8 mouse cellular contexts compared by ENCODE assay signal in the genomic region with DNA sequence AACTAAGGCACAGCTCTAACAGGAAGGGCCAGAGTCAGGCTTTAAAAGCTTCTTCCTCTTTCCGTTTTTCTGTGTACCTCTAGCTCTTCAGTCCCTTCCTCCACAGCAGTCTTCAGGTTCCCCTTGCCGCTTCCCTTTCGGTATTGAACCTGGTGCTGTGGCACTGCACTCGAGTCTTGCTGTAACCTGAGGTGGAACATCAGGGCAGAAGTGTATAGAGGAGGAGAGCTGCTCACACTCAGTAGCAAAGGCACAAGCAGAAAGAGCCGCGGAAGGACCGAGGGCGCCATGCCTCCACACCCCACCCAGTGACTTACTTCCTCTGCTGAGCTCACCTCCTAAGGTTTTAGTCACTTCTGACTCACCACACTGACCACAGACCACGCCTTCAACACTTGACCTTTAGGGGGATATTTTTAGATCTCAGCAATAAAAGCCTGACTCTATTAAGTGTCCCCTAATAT. TPM values are rescaled to one million over a fixed set of nuclear protein-coding genes. Genes with fewer than 3 reads are reported as not detected.
DNase-seq lines count a peak whose midpoint lies in the region; ATAC-seq and TF ChIP-seq lines count a peak whose summit lies in the region.

A gene (minus strand): TSS at position 321 of the 464 bp plus-strand sequence.

- WGBS in thymus, adult 2 months, result 8% methylated on average over 9 of the region's 9 CpGs
- WGBS in embryonic facial prominence, embryonic 10.5 days, result 84% methylated on average over 9 of the region's 9 CpGs
- WGBS in hindbrain, embryonic 10.5 days, result 87% methylated on average over 9 of the region's 9 CpGs
- 87% methylated on average over 9 of the region's 9 CpGs for WGBS in liver, adult 2 months
- WGBS in midbrain, postnatal 0 days, result 84% methylated on average over 9 of the region's 9 CpGs

- H3K4me1 ChIP-seq in thymus, adult 2 months (replicated peaks; ENCODE audit: control insufficient read depth, insufficient read depth, low read length), result no peaks in the 10 kb centered on the region
- no peaks in the 10 kb centered on the region for H3K4me1 ChIP-seq in embryonic facial prominence, embryonic 10.5 days
- H3K4me1 ChIP-seq in hindbrain, embryonic 10.5 days (replicated peaks), result no peaks in the 10 kb centered on the region
- H3K4me1 ChIP-seq in liver, adult 2 months (ENCODE audit: control insufficient read depth, insufficient read depth, low read length), result no peaks in the 10 kb centered on the region
- no peaks in the 10 kb centered on the region for H3K4me1 ChIP-seq in midbrain, postnatal 0 days (ENCODE audit: insufficient read depth, low read length)

- DNase-seq in thymus, adult 2 months, result peak; percentile 1
- no peak for DNase-seq in thymus, postnatal 36 days
- no peak for DNase-seq in embryonic facial prominence, embryonic 10.5 days (ENCODE audit: low spot score)
- no peak for DNase-seq in hindbrain, embryonic 10.5 days (ENCODE audit: low spot score)
- peak; percentile 35 for DNase-seq in liver, adult 2 months (ENCODE audit: extremely low read depth, low read depth, low spot score)
- no peak for DNase-seq in midbrain, postnatal 0 days (ENCODE audit: low spot score)
- DNase-seq in embryo, embryonic 10 days (ENCODE audit: low spot score), result no peak
- DNase-seq in ovary, postnatal 10 days (ENCODE audit: low spot score), result no peak

- no peak within 1 kb of the TSS for H3K4me3 ChIP-seq in thymus, adult 2 months (ENCODE audit: control insufficient read depth, insufficient read depth, low read length)
- no peak within 1 kb of the TSS for H3K4me3 ChIP-seq in embryonic facial prominence, embryonic 10.5 days
- H3K4me3 ChIP-seq in hindbrain, embryonic 10.5 days, result no peak within 1 kb of the TSS
- H3K4me3 ChIP-seq in liver, adult 2 months (ENCODE audit: insufficient read depth, low read depth, low read length), result peak within 1 kb of the TSS; percentile 18; the same call in 1 of the 2 replicates
- H3K4me3 ChIP-seq in midbrain, postnatal 0 days (ENCODE audit: low read depth, low read length), result no peak within 1 kb of the TSS

- H3K79me2 ChIP-seq in liver, adult 2 months (ENCODE audit: control insufficient read depth, insufficient read depth, low read length), result no peaks in the 10 kb centered on the region

- no peak for ATAC-seq in midbrain, postnatal 0 days (ENCODE audit: low FRiP score)

- no peaks in the 10 kb centered on the region for H3K27me3 ChIP-seq in thymus, adult 2 months (ENCODE audit: control insufficient read depth, insufficient read depth, low read length)
- no peaks in the 10 kb centered on the region for H3K27me3 ChIP-seq in embryonic facial prominence, embryonic 10.5 days (replicated peaks; ENCODE audit: low read depth, poor library complexity, severe bottlenecking)
- no peaks in the 10 kb centered on the region for H3K27me3 ChIP-seq in hindbrain, embryonic 10.5 days (ENCODE audit: insufficient read depth, poor library complexity, severe bottlenecking)
- H3K27me3 ChIP-seq in liver, adult 2 months (ENCODE audit: control insufficient read depth, insufficient read depth, low read length), result no peaks in the 10 kb centered on the region
- H3K27me3 ChIP-seq in midbrain, postnatal 0 days (ENCODE audit: insufficient read depth, low read length), result no peaks in the 10 kb centered on the region

- TF ChIP-seq POLR2A in thymus, adult 2 months (IDR thresholded peaks at IDR 0.05; ENCODE audit: control insufficient read depth, extremely low read depth, insufficient read depth, low read length, poor library complexity), result no peak
- TF ChIP-seq POLR2A in liver, adult 2 months (IDR thresholded peaks at IDR 0.05; ENCODE audit: extremely low read depth, insufficient read depth, low read length), result no peak

- no peaks in the 10 kb centered on the region for H3K36me3 ChIP-seq in thymus, adult 2 months (ENCODE audit: control insufficient read depth, insufficient read depth, low read length)
- no peaks in the 10 kb centered on the region for H3K36me3 ChIP-seq in embryonic facial prominence, embryonic 10.5 days (replicated peaks)
- H3K36me3 ChIP-seq in hindbrain, embryonic 10.5 days, result no peaks in the 10 kb centered on the region
- no peaks in the 10 kb centered on the region for H3K36me3 ChIP-seq in liver, adult 2 months (ENCODE audit: control insufficient read depth, insufficient read depth, low read length)
- no peaks in the 10 kb centered on the region for H3K36me3 ChIP-seq in midbrain, postnatal 0 days (ENCODE audit: insufficient read depth, low read length)

- H3K9ac ChIP-seq in liver, adult 2 months (ENCODE audit: low read depth, low read length), result no peak within 1 kb of the TSS
- H3K9ac ChIP-seq in midbrain, postnatal 0 days (replicated peaks; ENCODE audit: low read length, poor library complexity, severe bottlenecking), result no peak within 1 kb of the TSS

- no peak within 1 kb of the TSS for H3K27ac ChIP-seq in thymus, adult 2 months (ENCODE audit: control insufficient read depth, insufficient read depth, low read length)
- H3K27ac ChIP-seq in embryonic facial prominence, embryonic 10.5 days (replicated peaks), result no peak within 1 kb of the TSS
- no peak within 1 kb of the TSS for H3K27ac ChIP-seq in hindbrain, embryonic 10.5 days
- H3K27ac ChIP-seq in liver, adult 2 months (replicated peaks; ENCODE audit: insufficient read depth, low read depth, low read length), result 0 out of 2 replicates have a peak within 1 kb of the TSS, but pooled peaks have one; percentile 10
- no peak within 1 kb of the TSS for H3K27ac ChIP-seq in midbrain, postnatal 0 days (ENCODE audit: low read depth, low read length)

- H3K9me3 ChIP-seq in embryonic facial prominence, embryonic 10.5 days, result no peaks in the 10 kb centered on the region
- no peaks in the 10 kb centered on the region for H3K9me3 ChIP-seq in hindbrain, embryonic 10.5 days
- no peaks in the 10 kb centered on the region for H3K9me3 ChIP-seq in midbrain, postnatal 0 days (ENCODE audit: low read length)

- no peak for TF ChIP-seq CTCF in thymus, adult 2 months (IDR thresholded peaks at IDR 0.05; ENCODE audit: borderline replicate concordance, control insufficient read depth, extremely low read depth, insufficient read depth, low read length, poor library complexity)
- TF ChIP-seq CTCF in liver, adult 2 months (IDR thresholded peaks at IDR 0.05; ENCODE audit: low read depth, low read length), result no peak
- no peak for TF ChIP-seq CTCF in midbrain, postnatal 0 days (IDR thresholded peaks at IDR 0.05)

- H3K4me2 ChIP-seq in midbrain, postnatal 0 days (ENCODE audit: low read depth, low read length, poor library complexity, severe bottlenecking), result no peak within 1 kb of the TSS

RNA-seq across cellular contexts. Expression of the gene that starts here (rescaled TPM):
- polyA plus RNA-seq in thymus, adult 2 months (2012; rRNA removed), result 0.90 and 0.91 TPM in 2 replicates
- 17.2 and 18.3 TPM in 2 replicates for polyA plus RNA-seq in embryonic facial prominence, embryonic 10.5 days (2016; fragmentation: Nextera tagmentation; extraction: Ambion mirVana)
- 14.3 and 19.0 TPM in 2 replicates for polyA plus RNA-seq in hindbrain, embryonic 10.5 days (2016; fragmentation: Nextera tagmentation; extraction: Ambion mirVana)
- 2.2 and 2.7 TPM in 2 replicates for total RNA-seq in liver, adult 2 months (2014; rRNA removed)
- polyA plus RNA-seq in liver, adult 2 months (2012; rRNA removed), result 0.31 and 0.32 TPM in 2 replicates
- total RNA-seq in midbrain, postnatal 0 days (2014; rRNA removed), result 84.4 and 86.4 TPM in 2 replicates
- 45.1 and 45.6 TPM in 2 replicates for polyA plus RNA-seq in midbrain, postnatal 0 days (2015; fragmentation: Nextera tagmentation; extraction: Ambion mirVana)

Comparison
In these comparisons a context has a peak if more than half of its experiments do, and no peak if none do; other contexts are left out.
1. RNA of the gene that starts here (total RNA-seq): 84.4 to 86.4 TPM in midbrain, postnatal 0 days; 2.2 to 2.7 TPM in liver, adult 2 months; every median in the first group is over 10 times any median in the second.
2. Peak in DNase-seq in thymus, adult 2 months; RNA of the gene not detected or under 1 TPM.